Mouse (Mus musculus) brown adipose tissue, adult 24 weeks (tissue): ENCODE data around the gene Gm21992. TPM values are rescaled to one million over a fixed set of nuclear protein-coding genes. Genes with fewer than 3 reads are reported as not detected.

Experiments used
- H3K27ac ChIP-seq: fragments of 200-500 bp; replicated peaks from 2 replicates; pipeline ENCODE4 v1.5.1; 2012; ENCODE audit warnings: low read depth, mild to moderate bottlenecking, low read length
- H3K4me1 ChIP-seq: fragments of 200-500 bp; 2 replicates; pipeline ENCODE4 v1.6.1; 2012; ENCODE audit warnings: low read length, mixed read lengths; ENCODE audit not compliant: control insufficient read depth, insufficient read depth, insufficient read length
- H3K4me3 ChIP-seq: fragments of 200-500 bp; 2 replicates; pipeline ENCODE4 v1.5.1; 2012; ENCODE audit warnings: low read depth, mild to moderate bottlenecking, low read length, moderate library complexity; ENCODE audit not compliant: insufficient read depth
- polyA plus RNA-seq: library from polyadenylated mRNA; stranded (reverse); fragments of >200 nt; gene quantifications from 2 replicates; pipeline ENCODE4 v1.2.4, GENCODE M21; 2012; ENCODE audit not compliant: missing spikeins, insufficient read depth, insufficient read length

Gm21992 gene
- polyA plus RNA-seq, 1 experiment = 12.6 TPM

- Histone ChIP-seq H3K4me1 (no peaks in the 10 kb centered on the region; the same call in 1 of the 2 replicates), H3K4me3 (peak overlapping the region; percentile 64; the same call in 1 of the 2 replicates)
These were observed 113.7 kb downstream of the Gm21992 start for GRCm38 (mm10) chr19:4697721-4698120.

GRCm38 (mm10) chr19:4697121-4697520 lies 114.3 kb downstream of the Gm21992 start:
- H3K4me1 ChIP-seq = no peaks in the 10 kb centered on the region; the same call in 1 of the 2 replicates
- no peak overlapping the region for H3K27ac ChIP-seq
- H3K4me3 ChIP-seq = no peak overlapping the region

More at GRCm38 (mm10) chr19:4697721-4698120, 113.7 kb downstream of the Gm21992 start:
- H3K27ac ChIP-seq = no peak overlapping the region

- no peak overlapping the region for H3K27ac ChIP-seq
- H3K4me3 ChIP-seq = no peak overlapping the region
- no peaks in the 10 kb centered on the region; the same call in 1 of the 2 replicates for H3K4me1 ChIP-seq
These were observed 117.1 kb downstream of the Gm21992 start for GRCm38 (mm10) chr19:4694346-4694745.

Other genes starting within 250 kb of the Gm21992 start
- 0.36 TPM in 1 of 2 replicates, not detected in the other for gene Lrfn4, start 195.9 kb downstream of the Gm21992 start, polyA plus RNA-seq
- gene Rce1, start 186.0 kb downstream of the Gm21992 start, polyA plus RNA-seq = 14.1 and 17.0 TPM in 2 replicates
- not detected in 2 replicates for gene Gm960, start 112.9 kb downstream of the Gm21992 start, polyA plus RNA-seq
- 0.13 TPM in 1 of 2 replicates, not detected in the other for gene Sptbn2, start 100.4 kb downstream of the Gm21992 start, polyA plus RNA-seq
- gene Rbm4b, start 55.1 kb downstream of the Gm21992 start, polyA plus RNA-seq = 4.7 and 5.8 TPM in 2 replicates
- 7.7 and 13.3 TPM in 2 replicates for gene Rbm4, start 17.7 kb downstream of the Gm21992 start, polyA plus RNA-seq
- gene Rbm14, start within 50 bp of the Gm21992 start, polyA plus RNA-seq = 6.9 and 15.0 TPM in 2 replicates
- gene Ccs, start 27.7 kb upstream of the Gm21992 start, polyA plus RNA-seq = 64.9 and 78.0 TPM in 2 replicates
- gene Ccdc87, start 27.8 kb upstream of the Gm21992 start, polyA plus RNA-seq = not detected in 2 replicates
- 27.9 and 36.5 TPM in 2 replicates for gene Ctsf, start 43.5 kb upstream of the Gm21992 start, polyA plus RNA-seq
- gene Actn3, start 66.3 kb upstream of the Gm21992 start, polyA plus RNA-seq = 27.2 and 56.0 TPM in 2 replicates
- 5.0 and 7.2 TPM in 2 replicates for gene Zdhhc24, start 67.1 kb upstream of the Gm21992 start, polyA plus RNA-seq
- 1.7 and 2.6 TPM in 2 replicates for gene Bbs1, start 95.0 kb upstream of the Gm21992 start, polyA plus RNA-seq
- gene Dpp3, start 116.7 kb upstream of the Gm21992 start, polyA plus RNA-seq = 12.9 and 16.9 TPM in 2 replicates
- gene Peli3, start 131.5 kb upstream of the Gm21992 start, polyA plus RNA-seq = 1.4 and 3.8 TPM in 2 replicates
- gene Mrpl11, start 150.5 kb upstream of the Gm21992 start, polyA plus RNA-seq = 167 and 174 TPM in 2 replicates
- not detected in 2 replicates for gene Npas4, start 178.7 kb upstream of the Gm21992 start, polyA plus RNA-seq
- 0.71 and 1.9 TPM in 2 replicates for gene Slc29a2, start 212.2 kb upstream of the Gm21992 start, polyA plus RNA-seq
- 9.3 and 10.3 TPM in 2 replicates for gene B4gat1, start 227.2 kb upstream of the Gm21992 start, polyA plus RNA-seq
- gene AC124502.3, start 227.3 kb upstream of the Gm21992 start, polyA plus RNA-seq = 2.0 and 3.8 TPM in 2 replicates
- gene Brms1, start 229.7 kb upstream of the Gm21992 start, polyA plus RNA-seq = 9.8 and 15.1 TPM in 2 replicates
- gene Rin1, start 238.9 kb upstream of the Gm21992 start, polyA plus RNA-seq = not detected in 2 replicates